20 mouse cellular contexts compared by ENCODE assay signal in genomic region chr12:104738446-104738845, GRCm38 (mm10). TPM values are rescaled to one million over a fixed set of nuclear protein-coding genes. Genes with fewer than 3 reads are reported as not detected.
DNase-seq lines count a peak whose midpoint lies in the region; TF ChIP-seq lines count a peak whose summit lies in the region.
"Had no signal": no experiment of that assay in that cellular context is flagged by ENCODE, and none has a peak within 500 bp of the region (broad histone marks: within the 10 kb centered on the region; RNA-seq: fewer than 3 reads in every experiment).

No protein-coding gene starts in this region.

- H3K27ac ChIP-seq in heart, embryonic 10.5 days = no peak overlapping the region
- H3K27ac ChIP-seq: embryonic facial prominence, embryonic 10.5 days; gastrocnemius, adult 2 months; hindbrain, embryonic 10.5 days; limb, embryonic 15.5 days; lung, embryonic 15.5 days had no signal

- WGBS in heart, embryonic 10.5 days = 88% methylated on average over 9 of the region's 9 CpGs

- peaks cover 12% of the 10 kb centered on the region; the same call in 1 of the 2 replicates for H3K36me3 ChIP-seq in heart, embryonic 10.5 days

- no peak overlapping the region for H3K4me3 ChIP-seq in heart, embryonic 10.5 days
- H3K4me3 ChIP-seq: embryonic facial prominence, embryonic 10.5 days; erythroblast, embryonic 14.5 days; gastrocnemius, adult 2 months; hindbrain, embryonic 10.5 days; limb, embryonic 15.5 days; lung, embryonic 15.5 days had no signal

- H3K9me3 ChIP-seq in heart, embryonic 10.5 days = no peaks in the 10 kb centered on the region
- H3K9me3 ChIP-seq: embryonic facial prominence, embryonic 10.5 days; hindbrain, embryonic 10.5 days; limb, embryonic 15.5 days; lung, embryonic 15.5 days had no signal

- no peak for TF ChIP-seq POLR2A in brain, embryonic 14.5 days (IDR thresholded peaks at IDR 0.05; ENCODE audit: borderline replicate concordance, extremely low read depth, insufficient read depth, insufficient read length, poor library complexity, severe bottlenecking)

- H3K4me1 ChIP-seq in heart, embryonic 10.5 days = peaks cover 42% of the 10 kb centered on the region

- no peak for TF ChIP-seq CTCF in brain, embryonic 14.5 days (IDR thresholded peaks at IDR 0.05; ENCODE audit: borderline replicate concordance, extremely low read depth, insufficient read depth, insufficient read length)

- DNase-seq in heart, adult 11 months = peak; percentile 34
- no peak for DNase-seq in heart, embryonic 10.5 days (ENCODE audit: low spot score)
- peak; percentile 20 for DNase-seq in brain, embryonic 14.5 days (ENCODE audit: low read depth)
- DNase-seq in kidney, adult 9 months = peak; percentile 35
- peak; percentile 48 to 52 for DNase-seq in kidney, postnatal 36 days
- DNase-seq in adrenal gland, adult 18-20 months (ENCODE audit: low spot score in 2 of 2) = no peak
- no peak for DNase-seq in layer of hippocampus, adult 9-11 months
- no peak for DNase-seq in right cerebral cortex, postnatal 4 days
- DNase-seq: adrenal gland, postnatal 36 days; B cell, adult 2 months; cerebellum, adult 9-11 months; gastrocnemius, adult 2 months; midbrain, embryonic 14.5 days; retina, postnatal 1 day; thymus, postnatal 14 days had no signal

- no peaks in the 10 kb centered on the region for H3K27me3 ChIP-seq in heart, embryonic 10.5 days (ENCODE audit: insufficient read depth, poor library complexity, severe bottlenecking)
- H3K27me3 ChIP-seq: limb, embryonic 15.5 days; lung, embryonic 15.5 days had no signal

RNA-seq across cellular contexts. Expression of gene Dicer1, which starts 13.3 kb away (rescaled TPM):
- 33.2 and 37.2 TPM in 2 replicates for polyA plus RNA-seq in heart, embryonic 10.5 days (2016; fragmentation: Nextera tagmentation; extraction: Ambion mirVana)
- polyA plus RNA-seq in brain, embryonic 14.5 days (2012; rRNA removed) = 29.5 and 43.0 TPM in 2 replicates
- 10 to 100 TPM; 35.5 to 51.5 TPM for total RNA-seq in adrenal gland, adult 18-20 months (2021)

Comparison
In these comparisons a context has a peak if more than half of its experiments do, and no peak if none do; other contexts are left out.
1. DNase-seq: peak in heart, adult 11 months (single experiment), brain, embryonic 14.5 days (single experiment), kidney, adult 9 months (single experiment) and kidney, postnatal 36 days (2 of 2); none in heart, embryonic 10.5 days (single experiment), adrenal gland, adult 18-20 months (0 of 2), layer of hippocampus, adult 9-11 months (single experiment) and right cerebral cortex, postnatal 4 days (single experiment).